Mouse (Mus musculus) cortical plate, adult 2 months (tissue): ENCODE results near the gene Fam213b.

Experiments used
- CTCF ChIP-seq: fragments of 200-500 bp; IDR thresholded peaks from 2 replicates; pipeline ENCODE4 v1.5.1; 2011; ENCODE audit warnings: mild to moderate bottlenecking, control low read depth, low read length; ENCODE audit not compliant: insufficient read depth; ENCODE audit errors: extremely low read depth
- POLR2A ChIP-seq: fragments of 200-500 bp; IDR thresholded peaks from 2 replicates; pipeline ENCODE4 v1.6.1; 2011; ENCODE audit warnings: mild to moderate bottlenecking, low read length, control low read depth; ENCODE audit not compliant: insufficient read depth; ENCODE audit errors: extremely low read depth

- TF ChIP-seq CTCF (no peak), POLR2A (no peak)
These were observed 11.9 kb downstream of the Fam213b start for GRCm38 (mm10) chr4:154886876-154887592.
